Mouse (Mus musculus) kidney, adult 2 months (tissue): ENCODE results near the gene Tmcc1.

ENCODE experiments used
- CTCF ChIP-seq: fragments of 200-500 bp; conservative IDR thresholded peaks from 2 replicates; pipeline ENCODE4 v1.5.1; 2011; ENCODE audit warnings: low read depth, mild to moderate bottlenecking, control low read depth, low read length, moderate library complexity, mixed read lengths; ENCODE audit not compliant: insufficient read depth, insufficient read length
- POLR2A ChIP-seq: fragments of 200-500 bp; IDR thresholded peaks from one replicate; pipeline ENCODE4 v1.6.1; 2011; ENCODE audit warnings: low read depth, low read length, control low read depth

DNA sequence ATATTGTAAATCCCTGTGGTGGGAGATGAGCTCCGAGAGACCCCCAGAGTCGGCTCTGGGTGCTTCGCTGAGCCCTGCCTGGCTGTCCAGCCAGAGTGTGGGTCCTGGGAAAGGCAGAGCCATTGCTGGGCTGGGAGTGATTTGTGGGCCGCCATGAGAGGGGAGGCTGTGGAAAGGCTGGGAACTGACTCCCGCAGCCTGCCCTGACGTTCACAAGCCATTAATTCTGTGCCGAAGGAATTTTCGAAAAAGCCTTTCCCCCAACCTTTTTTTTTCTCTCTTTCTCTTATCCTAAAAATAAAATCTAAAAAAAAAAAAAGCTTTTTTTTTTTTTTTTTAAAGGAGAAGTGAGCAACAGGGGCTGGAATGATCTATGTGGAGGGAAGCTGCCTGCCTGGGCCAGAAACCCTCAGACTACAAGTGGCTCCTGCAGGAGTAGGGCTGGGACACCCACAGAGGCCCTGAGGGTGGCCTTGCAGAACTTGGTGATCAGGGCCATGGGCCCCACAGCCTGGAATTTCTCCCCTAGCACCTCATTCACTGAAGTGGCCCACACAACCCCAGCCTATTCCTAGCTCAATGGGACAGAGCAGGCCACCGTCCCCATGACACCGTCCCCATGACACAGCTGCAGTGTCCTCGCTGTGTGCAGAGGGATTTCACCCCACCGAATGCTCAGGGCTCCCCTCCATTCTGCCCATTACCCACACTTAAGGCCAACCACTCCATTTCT, 209.8 kb downstream of the Tmcc1 start:
- TF ChIP-seq CTCF (no peak), POLR2A (no peak)
